Mouse (Mus musculus): Measurements from ENCODE around the gene Hfe2. TPM values are rescaled to one million over a fixed set of nuclear protein-coding genes. Genes with fewer than 3 reads are reported as not detected.

Gene Hfe2
- total and polyA plus RNA-seq, 3 experiments: not detected

- H3K4me1 ChIP-seq (ENCODE audit: insufficient read depth, low read depth, low read length): peaks cover 3% of the 10 kb centered on the region; the same call in 1 of the 2 replicates
- H3K4me3 ChIP-seq (ENCODE audit: low read depth, low read length): no peak overlapping the region
- ATAC-seq (ENCODE audit: extremely low read depth, insufficient number of reproducible peaks, low FRiP score, poor library complexity, severe bottlenecking): no peak
- no peaks in the 10 kb centered on the region for H3K9me3 ChIP-seq (replicated peaks)
- DNase-seq (ENCODE audit: low spot score): no peak
- peaks cover 31% of the 10 kb centered on the region for H3K27me3 ChIP-seq (ENCODE audit: insufficient read depth, low read length)
- no peaks in the 10 kb centered on the region for H3K36me3 ChIP-seq (replicated peaks)
- no peak for TF ChIP-seq GATA1 (IDR thresholded peaks at IDR 0.05; ENCODE audit: borderline replicate concordance, low read length)
Observed at GRCm38 (mm10) chr3:96526864-96527542, 2.0 kb downstream of the Hfe2 start.

DNA sequence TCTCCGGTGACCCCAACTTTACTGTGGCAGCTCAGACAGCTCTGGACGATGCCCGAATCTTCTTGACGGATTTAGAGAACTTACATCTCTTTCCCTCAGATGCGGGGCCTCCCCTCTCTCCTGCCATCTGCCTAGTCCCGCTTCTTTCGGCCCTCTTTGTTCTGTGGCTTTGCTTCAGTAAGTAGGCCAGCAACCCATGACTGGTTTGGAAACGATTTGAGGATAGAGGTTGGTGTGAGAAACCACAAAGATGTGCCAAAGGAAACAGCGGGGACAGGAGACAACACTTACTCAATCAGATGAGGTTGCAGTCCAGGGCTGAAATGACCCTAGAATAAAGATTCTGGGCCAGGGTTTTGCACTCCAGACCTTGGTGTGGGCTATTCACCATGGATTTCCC is 3.5 kb downstream of the Hfe2 start:
- Histone ChIP-seq H3K9me3 (replicated peaks) (no peaks in the 10 kb centered on the region), H3K4me3 (ENCODE audit: low read depth, low read length) (no peak overlapping the region), H3K27me3 (ENCODE audit: insufficient read depth, low read length) (peaks cover 36% of the 10 kb centered on the region), H3K36me3 (replicated peaks) (no peaks in the 10 kb centered on the region), H3K4me1 (ENCODE audit: insufficient read depth, low read depth, low read length) (peaks cover 3% of the 10 kb centered on the region; the same call in 1 of the 2 replicates)
- no peak for DNase-seq (ENCODE audit: low spot score)
- no peak for TF ChIP-seq CTCF (IDR thresholded peaks at IDR 0.05; ENCODE audit: low read depth, low read length)
- TF ChIP-seq POLR2AphosphoS5 (IDR thresholded peaks at IDR 0.05; ENCODE audit: insufficient replicate concordance, low read depth, low read length): no peak
- TF ChIP-seq TAL1 (conservative IDR thresholded peaks at IDR 0.05; ENCODE audit: low read depth, low read length): no peak
- no peak for TF ChIP-seq GATA2 (IDR thresholded peaks at IDR 0.05; ENCODE audit: borderline replicate concordance, low read depth, low read length)
- no peak for TF ChIP-seq GATA1 (IDR thresholded peaks at IDR 0.05; ENCODE audit: borderline replicate concordance, low read length)
- no peak for ATAC-seq (ENCODE audit: extremely low read depth, insufficient number of reproducible peaks, low FRiP score, poor library complexity, severe bottlenecking)

DNA sequence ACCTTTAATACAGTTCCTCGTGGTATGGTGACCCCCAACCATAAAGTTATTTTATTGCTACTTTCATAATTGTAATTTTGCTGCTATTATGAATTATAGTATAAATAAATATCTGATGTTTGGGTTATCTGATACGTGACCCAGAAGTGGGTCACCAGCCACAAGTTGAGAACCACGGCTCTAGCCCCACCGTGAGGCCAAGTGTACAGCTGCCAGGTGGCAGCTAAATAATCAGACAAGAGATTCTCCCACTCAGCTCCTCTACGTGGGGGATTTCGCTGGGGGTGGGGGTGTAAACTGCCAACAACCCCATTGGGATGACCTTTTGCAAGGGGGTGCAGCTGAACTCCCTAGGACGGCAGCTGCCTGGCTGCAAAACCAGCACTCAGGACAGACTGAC is 7.1 kb downstream of the Hfe2 start:
- no peaks in the 10 kb centered on the region for H3K9me3 ChIP-seq (replicated peaks)
- H3K4me1 ChIP-seq (ENCODE audit: insufficient read depth, low read depth, low read length): no peaks in the 10 kb centered on the region; the same call in 1 of the 2 replicates
- H3K4me3 ChIP-seq (ENCODE audit: low read depth, low read length): no peak overlapping the region
- TF ChIP-seq POLR2AphosphoS5 (IDR thresholded peaks at IDR 0.05; ENCODE audit: insufficient replicate concordance, low read depth, low read length): no peak
- no peak for TF ChIP-seq TAL1 (conservative IDR thresholded peaks at IDR 0.05; ENCODE audit: low read depth, low read length)
- ATAC-seq (ENCODE audit: extremely low read depth, insufficient number of reproducible peaks, low FRiP score, poor library complexity, severe bottlenecking) (no peak), DNase-seq (ENCODE audit: low spot score) (no peak)
- no peaks in the 10 kb centered on the region for H3K36me3 ChIP-seq (replicated peaks)
- H3K27me3 ChIP-seq (ENCODE audit: insufficient read depth, low read length): peaks cover 23% of the 10 kb centered on the region

DNA sequence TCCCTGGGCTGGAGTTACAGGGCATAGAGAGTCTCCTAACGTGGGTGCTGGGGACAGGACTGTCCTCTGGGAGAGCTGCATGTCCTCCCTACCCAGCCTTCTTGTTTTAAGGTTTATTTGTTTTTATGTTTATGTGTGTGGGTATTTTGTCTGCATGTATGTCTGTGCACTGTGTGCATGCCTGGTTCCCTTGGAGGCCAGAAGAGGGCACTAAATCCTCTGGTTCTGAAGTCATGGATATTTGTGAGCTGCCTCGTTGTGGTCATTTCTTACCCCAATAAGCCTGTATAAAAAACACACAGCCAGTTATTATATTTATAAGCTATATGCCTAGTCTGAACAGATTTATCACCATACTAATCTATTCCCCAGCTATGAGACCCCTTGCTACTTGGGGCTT is 9.3 kb downstream of the Hfe2 start:
- ATAC-seq (ENCODE audit: extremely low read depth, insufficient number of reproducible peaks, low FRiP score, poor library complexity, severe bottlenecking): no peak
- TF ChIP-seq TAL1 (conservative IDR thresholded peaks at IDR 0.05; ENCODE audit: low read depth, low read length) (no peak), GATA1 (IDR thresholded peaks at IDR 0.05; ENCODE audit: borderline replicate concordance, low read length) (no peak)

DNA sequence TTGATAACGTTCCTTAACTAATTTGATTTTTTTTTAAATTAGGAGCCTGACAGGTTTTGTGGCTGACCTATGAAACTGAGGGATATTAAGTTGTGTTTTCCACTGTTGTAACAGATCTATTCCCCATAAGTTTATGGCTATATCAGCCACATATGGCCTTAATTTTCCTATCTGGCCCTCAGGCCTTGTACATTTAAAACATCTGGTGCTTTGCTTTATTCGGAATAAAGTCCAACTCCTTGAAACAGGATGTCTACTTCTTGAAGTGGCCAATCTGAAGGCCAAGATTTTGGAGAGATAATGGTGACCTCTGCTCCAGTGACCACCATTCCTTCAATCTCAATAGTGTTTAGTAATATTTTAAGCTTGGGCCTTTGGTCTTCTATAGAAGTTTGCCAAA is 14.3 kb downstream of the Hfe2 start:
- Histone ChIP-seq H3K36me3 (replicated peaks) (no peaks in the 10 kb centered on the region), H3K27me3 (ENCODE audit: insufficient read depth, low read length) (peaks cover 30% of the 10 kb centered on the region), H3K9me3 (replicated peaks) (no peaks in the 10 kb centered on the region), H3K4me3 (ENCODE audit: low read depth, low read length) (no peak overlapping the region), H3K4me1 (ENCODE audit: insufficient read depth, low read depth, low read length) (no peaks in the 10 kb centered on the region)
- TF ChIP-seq POLR2AphosphoS5 (IDR thresholded peaks at IDR 0.05; ENCODE audit: insufficient replicate concordance, low read depth, low read length): no peak
- no peak for TF ChIP-seq GATA2 (IDR thresholded peaks at IDR 0.05; ENCODE audit: borderline replicate concordance, low read depth, low read length)
- no peak for TF ChIP-seq GATA1 (IDR thresholded peaks at IDR 0.05; ENCODE audit: borderline replicate concordance, low read length)
- TF ChIP-seq CTCF (IDR thresholded peaks at IDR 0.05; ENCODE audit: low read depth, low read length): no peak
- no peak for TF ChIP-seq TAL1 (conservative IDR thresholded peaks at IDR 0.05; ENCODE audit: low read depth, low read length)
- DNase-seq (ENCODE audit: low spot score) (no peak), ATAC-seq (ENCODE audit: extremely low read depth, insufficient number of reproducible peaks, low FRiP score, poor library complexity, severe bottlenecking) (no peak)

More for the DNA sequence above, 9.3 kb downstream of the Hfe2 start:
- no peak for DNase-seq (ENCODE audit: low spot score)
- Histone ChIP-seq H3K27me3 (ENCODE audit: insufficient read depth, low read length) (peaks cover 14% of the 10 kb centered on the region), H3K9me3 (replicated peaks) (no peaks in the 10 kb centered on the region), H3K4me1 (ENCODE audit: insufficient read depth, low read depth, low read length) (no peaks in the 10 kb centered on the region), H3K4me3 (ENCODE audit: low read depth, low read length) (no peak overlapping the region), H3K36me3 (replicated peaks) (no peaks in the 10 kb centered on the region)

DNA sequence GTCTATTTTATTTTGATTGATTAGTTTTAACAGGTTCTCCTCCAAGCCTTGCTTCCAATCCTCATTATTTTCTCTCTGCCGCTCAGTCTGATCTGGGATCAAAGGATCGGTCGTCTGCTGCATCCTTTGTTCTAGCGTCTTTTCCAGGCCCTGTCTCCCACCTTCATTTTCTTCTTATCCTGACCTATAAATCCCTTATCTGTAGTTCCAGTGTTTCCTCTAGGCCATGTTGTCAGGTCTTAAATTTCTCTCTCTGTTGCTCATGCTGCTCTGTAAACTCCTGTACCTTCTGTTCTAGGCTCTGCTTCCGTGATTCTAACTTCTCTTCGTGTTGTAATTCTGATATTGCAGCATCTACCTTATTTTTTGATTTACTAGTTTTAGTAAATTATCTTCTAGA is 15.8 kb downstream of the Hfe2 start:
- no peak for TF ChIP-seq GATA1 (IDR thresholded peaks at IDR 0.05; ENCODE audit: borderline replicate concordance, low read length)
- TF ChIP-seq GATA2 (IDR thresholded peaks at IDR 0.05; ENCODE audit: borderline replicate concordance, low read depth, low read length): no peak
- no peak for TF ChIP-seq TAL1 (conservative IDR thresholded peaks at IDR 0.05; ENCODE audit: low read depth, low read length)
- TF ChIP-seq POLR2AphosphoS5 (IDR thresholded peaks at IDR 0.05; ENCODE audit: insufficient replicate concordance, low read depth, low read length): no peak
- no peak for TF ChIP-seq CTCF (IDR thresholded peaks at IDR 0.05; ENCODE audit: low read depth, low read length)
- Histone ChIP-seq H3K4me3 (ENCODE audit: low read depth, low read length) (no peak overlapping the region), H3K36me3 (replicated peaks) (no peaks in the 10 kb centered on the region), H3K27me3 (ENCODE audit: insufficient read depth, low read length) (peaks cover 33% of the 10 kb centered on the region), H3K4me1 (ENCODE audit: insufficient read depth, low read depth, low read length) (no peaks in the 10 kb centered on the region), H3K9me3 (replicated peaks) (no peaks in the 10 kb centered on the region)
- no peak for ATAC-seq (ENCODE audit: extremely low read depth, insufficient number of reproducible peaks, low FRiP score, poor library complexity, severe bottlenecking)
- no peak for DNase-seq (ENCODE audit: low spot score)

Data from G1E (cell line).